Comparison of ENCODE assay signal across 9 mouse cellular contexts in genomic region chr12:89198764-89199525, GRCm38 (mm10).
"Had no signal": no experiment of that assay in that cellular context is flagged by ENCODE, and none has a peak within 500 bp of the region (broad histone marks: within the 10 kb centered on the region; RNA-seq: fewer than 3 reads in every experiment).

No protein-coding gene starts in this region.

- DNase-seq: kidney, adult 2 months; kidney, postnatal 14 days; liver; liver, embryonic 13.5 days; liver, postnatal 0 days; lung, postnatal 14 days; right cerebral cortex, adult 18-20 months; right cerebral cortex, postnatal 25 days; thymus, postnatal 4 days had no signal
